Mouse (Mus musculus): ENCODE measurements at regions not wholly inside any gene's neighbourhood (a gene's known extent, or its start where the extent isn't known, plus 50 kb on each side); places are given as distances from the start of the nearest gene placed in this dataset.

- Histone ChIP-seq H3K27me3 (0 out of 2 replicates have a peak, but pooled peaks cover under 1% of the 10 kb centered on the region), H3K9ac (no peak overlapping the region), H3K9me3 (replicated peaks) (no peaks in the 10 kb centered on the region), H3K27ac (no peak overlapping the region), H3K4me1 (no peaks in the 10 kb centered on the region), H3K36me3 (no peaks in the 10 kb centered on the region), H3K4me2 (replicated peaks) (no peak overlapping the region), H3K4me3 (no peak overlapping the region)
- ATAC-seq (ENCODE audit: low FRiP score) = no peak
- WGBS = 95% methylated on average over 3 of the region's 3 CpGs
These were observed 147.0 kb downstream of the Utp6 start for GRCm38 (mm10) chr11:79815156-79815555.

- Histone ChIP-seq H3K9ac (no peak overlapping the region), H3K4me3 (no peak overlapping the region), H3K27ac (peak overlapping the region; percentile 71), H3K36me3 (no peaks in the 10 kb centered on the region), H3K4me1 (peaks cover 21% of the 10 kb centered on the region), H3K4me2 (replicated peaks) (peak overlapping the region; percentile 3; the same call in 1 of the 2 replicates), H3K9me3 (replicated peaks) (peaks cover 6% of the 10 kb centered on the region; the same call in 1 of the 2 replicates), H3K27me3 (0 out of 2 replicates have a peak, but pooled peaks cover 12% of the 10 kb centered on the region)
- 22% methylated on average over 17 of the region's 17 CpGs for WGBS
- ATAC-seq (ENCODE audit: low FRiP score) = no peak
These were observed 155.2 kb downstream of the Utp6 start for GRCm38 (mm10) chr11:79806911-79807466.

GRCm38 (mm10) chr11:79806417-79806816 is 155.8 kb downstream of the Utp6 start:
- peaks cover 21% of the 10 kb centered on the region for H3K4me1 ChIP-seq
- H3K27me3 ChIP-seq = 0 out of 2 replicates have a peak, but pooled peaks cover 12% of the 10 kb centered on the region
- H3K4me2 ChIP-seq (replicated peaks) = no peak overlapping the region
- H3K9me3 ChIP-seq (replicated peaks) = peaks cover 6% of the 10 kb centered on the region; the same call in 1 of the 2 replicates
- 69% methylated on average over 10 of the region's 10 CpGs for WGBS
- no peak for ATAC-seq (ENCODE audit: low FRiP score)
- peak overlapping the region; percentile 71 for H3K27ac ChIP-seq
- H3K4me3 ChIP-seq = no peak overlapping the region
- H3K9ac ChIP-seq = no peak overlapping the region
- H3K36me3 ChIP-seq = no peaks in the 10 kb centered on the region

- no peaks in the 10 kb centered on the region for H3K36me3 ChIP-seq
- peaks cover 21% of the 10 kb centered on the region for H3K4me1 ChIP-seq
- H3K4me3 ChIP-seq = no peak overlapping the region
- peak; percentile 60; the same call in 1 of the 2 replicates for ATAC-seq (ENCODE audit: low FRiP score)
- peak overlapping the region; percentile 71 for H3K27ac ChIP-seq
- H3K4me2 ChIP-seq (replicated peaks) = no peak overlapping the region
- H3K9ac ChIP-seq = no peak overlapping the region
- H3K9me3 ChIP-seq (replicated peaks) = peaks cover 6% of the 10 kb centered on the region; the same call in 1 of the 2 replicates
- 0 out of 2 replicates have a peak, but pooled peaks cover 12% of the 10 kb centered on the region for H3K27me3 ChIP-seq
- 38% methylated on average over 10 of the region's 10 CpGs for WGBS
These were observed 156.2 kb downstream of the Utp6 start for GRCm38 (mm10) chr11:79805981-79806415.

GRCm38 (mm10) chr11:79803971-79804370 is 158.2 kb downstream of the Utp6 start:
- no peak overlapping the region for H3K4me3 ChIP-seq
- no peak overlapping the region for H3K27ac ChIP-seq
- H3K9ac ChIP-seq = no peak overlapping the region
- 0 out of 2 replicates have a peak, but pooled peaks cover 2% of the 10 kb centered on the region for H3K27me3 ChIP-seq
- H3K4me1 ChIP-seq = peaks cover 24% of the 10 kb centered on the region
- no peak for ATAC-seq (ENCODE audit: low FRiP score)
- H3K9me3 ChIP-seq (replicated peaks) = peaks cover 6% of the 10 kb centered on the region; the same call in 1 of the 2 replicates
- H3K36me3 ChIP-seq = no peaks in the 10 kb centered on the region
- WGBS = 77% methylated on average over 2 of the region's 2 CpGs
- no peak overlapping the region for H3K4me2 ChIP-seq (replicated peaks)

GRCm38 (mm10) chr11:79803006-79803405 is 159.2 kb downstream of the Utp6 start:
- Histone ChIP-seq H3K9ac (peak overlapping the region; percentile 27; the same call in 1 of the 2 replicates), H3K27me3 (0 out of 2 replicates have a peak, but pooled peaks cover 2% of the 10 kb centered on the region), H3K4me3 (no peak overlapping the region), H3K4me2 (replicated peaks) (no peak overlapping the region), H3K27ac (no peak overlapping the region), H3K9me3 (replicated peaks) (peaks cover 6% of the 10 kb centered on the region; the same call in 1 of the 2 replicates), H3K36me3 (no peaks in the 10 kb centered on the region), H3K4me1 (peaks cover 24% of the 10 kb centered on the region)
- 79% methylated on average over 5 of the region's 5 CpGs for WGBS
- ATAC-seq (ENCODE audit: low FRiP score) = no peak

GRCm38 (mm10) chr11:79802566-79802965 is 159.6 kb downstream of the Utp6 start:
- H3K9me3 ChIP-seq (replicated peaks) = peaks cover 6% of the 10 kb centered on the region; the same call in 1 of the 2 replicates
- WGBS = 77% methylated on average over 13 of the region's 13 CpGs
- H3K27me3 ChIP-seq = 0 out of 2 replicates have a peak, but pooled peaks cover 2% of the 10 kb centered on the region
- no peak overlapping the region for H3K4me2 ChIP-seq (replicated peaks)
- H3K9ac ChIP-seq = no peak overlapping the region
- no peaks in the 10 kb centered on the region for H3K36me3 ChIP-seq
- ATAC-seq (ENCODE audit: low FRiP score) = no peak
- H3K4me1 ChIP-seq = peaks cover 24% of the 10 kb centered on the region
- no peak overlapping the region for H3K4me3 ChIP-seq
- no peak overlapping the region for H3K27ac ChIP-seq

- Histone ChIP-seq H3K4me3 (no peak overlapping the region), H3K9me3 (replicated peaks) (peaks cover 6% of the 10 kb centered on the region; the same call in 1 of the 2 replicates), H3K9ac (no peak overlapping the region), H3K27ac (peak overlapping the region; percentile 30; the same call in 1 of the 2 replicates), H3K27me3 (0 out of 2 replicates have a peak, but pooled peaks cover 2% of the 10 kb centered on the region), H3K4me2 (replicated peaks) (no peak overlapping the region), H3K36me3 (no peaks in the 10 kb centered on the region), H3K4me1 (peaks cover 3% of the 10 kb centered on the region; the same call in 1 of the 2 replicates)
- WGBS = 50% methylated on average over 8 of the region's 8 CpGs
- no peak for ATAC-seq (ENCODE audit: low FRiP score)
These were observed 161.9 kb downstream of the Utp6 start for GRCm38 (mm10) chr11:79800256-79800655.

- Histone ChIP-seq H3K27ac (peak overlapping the region; percentile 8; the same call in 1 of the 2 replicates), H3K27me3 (no peaks in the 10 kb centered on the region), H3K36me3 (no peaks in the 10 kb centered on the region), H3K9ac (no peak overlapping the region), H3K4me2 (replicated peaks) (no peak overlapping the region), H3K4me1 (peaks cover 57% of the 10 kb centered on the region), H3K4me3 (no peak overlapping the region), H3K9me3 (replicated peaks) (no peaks in the 10 kb centered on the region)
- WGBS = 80% methylated on average over 3 of the region's 3 CpGs
- no peak for ATAC-seq (ENCODE audit: low FRiP score)
These were observed 173.9 kb downstream of the Utp6 start for GRCm38 (mm10) chr11:79788251-79788741.

GRCm38 (mm10) chr11:79787766-79788165 is 174.4 kb downstream of the Utp6 start:
- peaks cover 54% of the 10 kb centered on the region for H3K4me1 ChIP-seq

GRCm38 (mm10) chr11:79784071-79784470 is 178.1 kb downstream of the Utp6 start:
- no peak for ATAC-seq (ENCODE audit: low FRiP score)
- no peak overlapping the region for H3K27ac ChIP-seq
- 54% methylated on average over 3 of the region's 3 CpGs for WGBS

More at GRCm38 (mm10) chr11:79787766-79788165, 174.4 kb downstream of the Utp6 start:
- Histone ChIP-seq H3K27me3 (no peaks in the 10 kb centered on the region), H3K9me3 (replicated peaks) (no peaks in the 10 kb centered on the region), H3K4me3 (no peak overlapping the region), H3K4me2 (replicated peaks) (no peak overlapping the region), H3K9ac (no peak overlapping the region), H3K27ac (no peak overlapping the region), H3K36me3 (no peaks in the 10 kb centered on the region)
- no peak for ATAC-seq (ENCODE audit: low FRiP score)
- 86% methylated on average over 1 of the region's 1 CpGs for WGBS

GRCm38 (mm10) chr11:79781966-79782365 is 180.2 kb downstream of the Utp6 start:
- Histone ChIP-seq H3K9me3 (replicated peaks) (no peaks in the 10 kb centered on the region), H3K4me3 (no peak overlapping the region), H3K4me1 (peaks cover 24% of the 10 kb centered on the region), H3K27me3 (no peaks in the 10 kb centered on the region), H3K27ac (no peak overlapping the region), H3K9ac (no peak overlapping the region), H3K4me2 (replicated peaks) (no peak overlapping the region), H3K36me3 (no peaks in the 10 kb centered on the region)
- no peak for ATAC-seq (ENCODE audit: low FRiP score)
- WGBS = 59% methylated on average over 5 of the region's 5 CpGs

More at GRCm38 (mm10) chr11:79784071-79784470, 178.1 kb downstream of the Utp6 start:
- no peaks in the 10 kb centered on the region for H3K9me3 ChIP-seq (replicated peaks)
- H3K9ac ChIP-seq = no peak overlapping the region
- H3K4me3 ChIP-seq = no peak overlapping the region
- no peaks in the 10 kb centered on the region for H3K27me3 ChIP-seq
- H3K4me1 ChIP-seq = peaks cover 33% of the 10 kb centered on the region
- H3K36me3 ChIP-seq = no peaks in the 10 kb centered on the region
- no peak overlapping the region for H3K4me2 ChIP-seq (replicated peaks)

Measured in hindbrain, embryonic 12.5 days (tissue).